Mouse (Mus musculus) adrenal gland, adult 18-20 months (tissue): ENCODE data around the gene Wdr76. TPM values are rescaled to one million over a fixed set of nuclear protein-coding genes. Genes with fewer than 3 reads are reported as not detected.
A peak's percentile ranks its signal among the peaks of the same experiment; 100 is the strongest.
"Not testable (repeated sequence)": the region's sequence is repeated elsewhere in the genome, so short reads cannot be mapped to it uniquely, and the experiment has no call there.

Source experiments
- DNase-seq, 2 experiments: peaks; one replicate each; pipeline ENCODE4 v3.0.0; 2021 to 2022; ENCODE audit warnings: low spot score in 2 of 2
- long read RNA-seq, 2 experiments: library from polyadenylated mRNA; stranded (forward); transcript quantifications; one replicate each; pipeline ENCODE4 v2.0.0; 2021
- total RNA-seq, 2 experiments: library from RNA; stranded (reverse); gene quantifications; 1 replicate in 1 of 2; 2 replicates in 1 of 2; pipeline ENCODE4 v1.2.3; 2021

Wdr76 gene
- total RNA-seq = 1 to 10 TPM; 2.3 to 2.8 TPM
- long read RNA-seq, experiment 1 = 0 reads
- long read RNA-seq, experiment 2, partial matches to known transcripts = 0 of 1 reads
- long read RNA-seq, experiment 2, other reads (novel, unspliced or antisense) = 0 of 1 reads

DNA sequence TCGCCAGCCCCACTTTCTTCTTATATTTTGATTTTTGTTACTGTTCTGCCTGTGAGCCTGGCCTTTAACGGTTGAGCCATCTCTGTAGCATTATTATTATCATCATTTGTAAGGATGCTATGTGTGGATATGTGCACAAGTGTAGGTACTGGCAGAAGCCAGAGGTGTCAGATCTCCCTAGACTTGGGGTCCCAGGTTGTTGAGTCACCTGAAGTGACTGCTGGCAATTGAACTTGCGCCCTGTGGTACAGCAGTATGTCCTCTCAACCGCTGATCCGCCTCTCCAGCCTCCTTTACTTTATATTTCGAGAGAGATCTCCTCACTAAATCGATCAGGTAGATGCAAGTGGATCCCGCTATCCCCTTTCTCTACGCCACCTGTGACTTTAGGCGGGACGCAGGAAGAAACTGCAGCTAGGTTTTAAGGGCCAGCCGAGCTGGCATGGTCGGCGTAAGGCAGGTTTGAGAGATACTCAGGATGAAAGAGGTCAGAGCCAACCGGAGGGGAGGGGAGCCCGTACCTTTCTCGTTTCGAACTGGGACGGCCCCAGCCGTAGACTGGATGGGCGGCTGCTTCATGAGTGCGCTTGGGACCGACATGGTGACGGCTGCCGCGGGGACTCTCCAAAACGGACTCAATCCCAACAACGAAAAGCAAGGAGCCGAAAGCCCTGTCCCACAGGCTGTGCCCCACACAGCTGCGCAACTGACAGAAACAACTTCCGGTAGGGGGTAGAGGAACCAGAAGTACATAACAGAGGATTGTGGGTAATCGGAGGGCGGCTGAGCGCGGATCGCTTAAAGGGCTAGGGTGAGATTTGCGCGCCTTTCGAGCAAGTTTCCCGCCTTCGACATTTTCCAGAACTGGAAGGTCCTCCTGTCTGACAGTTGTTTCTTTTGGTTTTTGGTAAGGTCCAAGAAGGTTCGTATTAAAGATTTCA, at the start of gene Wdr76, which contains the start of gene Mfap1a:
Gene Wdr76 (plus strand): TSS at position 782 of the 941 bp plus-strand sequence.
Gene Mfap1a (minus strand): TSS at position 724 of the 941 bp plus-strand sequence.
- peak; percentile 70 to 74 for DNase-seq

- DNase-seq = no peak
Observed at GRCm38 (mm10) chr2:121460071-121460470, 46.5 kb upstream of the Wdr76 start.

GRCm38 (mm10) chr2:121468982-121469381, 37.5 kb upstream of the Wdr76 start:
- not testable (repeated sequence) for DNase-seq

DNA sequence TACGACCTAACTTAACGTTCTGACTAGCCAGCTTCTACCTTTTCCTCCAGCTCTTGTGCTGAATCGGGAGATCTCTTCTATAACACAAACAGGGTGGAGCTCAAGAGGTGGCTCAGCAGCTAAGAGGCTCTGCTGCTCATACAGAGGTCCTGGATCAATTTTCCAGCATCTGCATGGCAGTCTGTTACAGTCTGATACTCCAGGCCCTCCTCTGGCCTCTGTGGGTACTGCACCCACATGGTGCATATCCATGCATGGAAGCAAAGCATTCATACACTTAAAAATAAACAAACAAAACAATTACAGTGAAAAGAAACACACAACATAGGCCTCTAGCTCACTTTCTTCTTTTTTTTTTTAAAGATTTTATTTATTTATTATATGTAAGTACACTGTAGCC, 33.7 kb upstream of the Wdr76 start:
- DNase-seq = not testable (repeated sequence)

GRCm38 (mm10) chr2:121473301-121474179, 33.0 kb upstream of the Wdr76 start, which contains the start of gene Mfap1b:
Mfap1b (minus strand) TSS chr2:121474067.
- DNase-seq = peak; percentile 64 to 68

GRCm38 (mm10) chr2:121474180-121474535, 32.4 kb upstream of the Wdr76 start:
- DNase-seq = no peak

DNA sequence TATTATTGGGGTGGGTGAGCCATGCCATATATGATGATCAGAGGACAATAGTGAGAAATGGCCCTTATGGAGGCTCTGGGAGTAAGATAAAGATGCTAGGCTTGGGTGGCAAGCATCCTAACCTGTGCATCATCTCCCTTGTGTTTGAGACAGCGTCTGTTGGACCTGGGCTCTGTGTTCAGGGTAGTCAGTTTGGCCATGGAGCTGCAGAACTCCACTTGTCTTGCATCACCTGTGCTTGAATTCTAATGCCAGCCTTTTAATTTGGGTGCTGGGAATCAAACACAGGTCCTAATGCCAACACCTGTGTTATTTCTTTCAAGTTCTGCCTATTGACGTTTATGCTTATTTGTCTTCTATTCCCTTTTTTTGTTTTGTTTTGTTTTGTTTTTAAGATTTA, 31.2 kb upstream of the Wdr76 start:
- DNase-seq = not testable (repeated sequence)

DNA sequence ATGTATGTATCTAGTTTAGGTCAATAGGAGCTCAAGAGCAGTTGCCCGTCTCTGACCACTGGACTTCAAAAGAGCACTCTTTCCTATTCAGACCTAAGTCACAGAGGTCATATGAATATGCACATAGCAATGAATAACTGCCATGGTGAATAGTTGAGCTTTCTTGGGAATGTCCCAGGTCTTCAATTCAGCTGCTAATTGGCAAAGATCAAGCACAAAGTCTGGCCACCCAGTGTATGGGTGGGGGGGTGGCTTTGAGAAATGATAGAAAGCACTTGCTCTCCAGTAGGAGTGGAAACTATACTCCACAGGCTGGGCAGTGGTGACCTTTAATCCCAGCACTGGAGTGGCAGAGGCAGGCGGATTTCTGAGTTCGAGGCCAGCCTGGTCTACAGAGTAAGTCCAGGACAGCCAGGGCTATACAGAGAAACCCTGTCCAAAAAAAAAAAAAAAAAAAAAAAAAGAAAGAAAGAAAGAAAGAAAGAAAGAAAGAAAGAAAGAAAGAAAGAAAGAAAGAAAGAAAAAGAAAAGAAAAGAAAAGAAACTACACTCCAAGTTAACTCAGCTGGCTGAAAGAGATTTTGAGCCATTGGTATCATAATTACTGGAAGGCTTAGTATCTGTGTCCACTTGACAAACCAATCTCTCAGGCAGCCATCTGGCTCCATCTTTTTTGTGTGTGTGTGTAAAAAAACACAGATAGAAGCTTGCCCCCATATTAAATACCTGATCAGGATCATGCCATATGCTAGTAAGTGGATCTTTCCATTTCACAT, 28.8 kb upstream of the Wdr76 start:
- DNase-seq = no peak

GRCm38 (mm10) chr2:121480498-121480897, 26.0 kb upstream of the Wdr76 start:
- peak in 1 of 2 experiments; percentile 32 for DNase-seq

DNA sequence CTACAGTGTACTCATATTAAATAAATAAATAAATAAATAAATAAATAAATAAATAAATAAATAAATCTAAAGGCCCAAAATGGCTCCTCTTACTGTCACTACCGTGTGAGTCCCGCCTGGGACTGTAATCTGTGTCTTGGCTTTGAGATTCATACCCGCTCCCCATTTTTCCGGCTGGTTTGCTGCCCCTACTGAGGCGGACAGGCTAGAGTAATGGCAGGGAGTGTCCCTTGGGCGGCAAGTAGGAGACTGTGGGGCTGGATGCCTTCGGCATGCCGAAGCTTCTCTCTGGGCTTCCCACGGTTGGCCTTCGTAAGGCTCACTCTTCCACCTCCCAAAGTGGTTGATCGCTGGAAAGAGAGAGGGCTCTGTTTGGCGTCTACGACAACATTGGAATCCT, 25.6 kb upstream of the Wdr76 start:
- DNase-seq = not testable (repeated sequence)

- DNase-seq = no peak
Observed at GRCm38 (mm10) chr2:121483576-121483975, 22.9 kb upstream of the Wdr76 start.

- not testable (repeated sequence) for DNase-seq
Observed at GRCm38 (mm10) chr2:121484403-121484802, 22.1 kb upstream of the Wdr76 start.

DNA sequence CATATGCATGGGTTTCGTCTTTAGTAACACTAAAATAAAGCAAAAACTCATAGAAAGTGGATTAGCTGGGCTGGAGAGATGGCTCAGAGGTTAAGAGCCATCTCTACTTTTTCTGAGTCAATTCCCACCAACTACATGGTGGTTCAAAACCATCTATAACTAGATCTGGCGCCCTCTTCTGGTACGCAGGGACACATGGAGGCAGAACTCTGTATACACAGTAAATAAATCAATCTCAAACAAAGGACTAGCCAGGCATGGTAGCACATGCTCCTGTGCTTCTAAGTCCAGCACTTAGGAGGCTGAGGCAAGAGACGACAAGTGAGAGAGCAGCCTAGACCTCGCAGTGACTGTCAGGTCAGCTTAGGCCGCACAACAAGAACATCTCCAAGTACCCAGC, 5.0 kb upstream of the Wdr76 start:
- DNase-seq = not testable (repeated sequence)

DNA sequence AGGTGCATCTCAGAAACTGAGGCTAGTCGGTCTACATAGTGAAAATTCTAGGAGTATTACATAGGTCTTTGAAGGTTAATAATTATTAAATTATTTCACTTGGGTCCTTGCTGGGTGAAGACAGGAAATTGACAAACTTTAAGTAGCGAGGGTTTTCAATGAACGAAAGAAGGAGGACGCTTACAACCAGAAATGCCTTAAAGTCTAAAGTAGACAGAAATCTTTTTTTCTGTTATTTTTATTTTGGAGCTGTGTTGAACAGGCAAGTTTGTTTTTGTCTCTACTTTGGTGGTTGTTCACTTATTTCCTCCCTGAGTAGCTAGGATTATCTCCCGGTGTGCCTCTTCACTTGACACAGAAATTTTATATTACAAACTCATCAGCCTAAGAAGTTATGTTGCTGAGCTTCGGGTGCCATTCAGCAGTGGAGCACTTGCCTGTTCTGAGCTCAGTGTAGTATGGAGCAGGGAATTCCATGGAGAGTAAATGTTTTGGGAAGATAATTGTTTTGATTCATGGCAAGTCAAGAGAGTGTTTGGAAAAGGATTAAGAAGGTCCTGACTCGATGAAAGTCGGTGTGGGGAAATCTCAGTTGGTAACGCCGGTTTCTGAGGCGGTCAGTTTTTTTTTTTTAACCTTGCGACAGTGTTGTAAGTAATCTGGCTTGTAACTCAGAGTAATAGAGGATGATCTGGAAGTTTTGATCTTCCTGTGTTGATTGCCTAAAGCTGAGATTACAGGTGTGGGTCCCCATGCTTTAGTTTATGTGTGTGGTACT, 839 bp downstream of the Wdr76 start:
- no peak for DNase-seq

DNA sequence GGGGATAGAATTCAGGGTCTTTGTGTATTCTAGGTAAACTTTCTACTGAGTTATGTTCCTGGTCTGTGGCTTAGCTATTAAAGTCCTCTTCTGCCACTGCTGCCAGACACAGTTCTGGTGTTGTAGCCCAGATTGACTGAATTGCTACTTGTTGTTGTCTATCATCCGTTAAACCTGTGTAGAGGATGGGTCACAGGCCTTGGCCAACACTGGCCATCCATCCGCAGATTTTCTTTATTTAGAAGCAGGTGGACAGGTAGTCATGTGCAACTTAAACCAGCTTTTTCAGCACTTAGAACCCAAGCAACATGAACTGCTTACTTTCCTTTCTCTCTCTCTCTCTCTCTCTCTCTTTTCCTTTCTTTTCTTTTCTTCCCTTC, 1.4 kb downstream of the Wdr76 start:
- no peak for DNase-seq

DNA sequence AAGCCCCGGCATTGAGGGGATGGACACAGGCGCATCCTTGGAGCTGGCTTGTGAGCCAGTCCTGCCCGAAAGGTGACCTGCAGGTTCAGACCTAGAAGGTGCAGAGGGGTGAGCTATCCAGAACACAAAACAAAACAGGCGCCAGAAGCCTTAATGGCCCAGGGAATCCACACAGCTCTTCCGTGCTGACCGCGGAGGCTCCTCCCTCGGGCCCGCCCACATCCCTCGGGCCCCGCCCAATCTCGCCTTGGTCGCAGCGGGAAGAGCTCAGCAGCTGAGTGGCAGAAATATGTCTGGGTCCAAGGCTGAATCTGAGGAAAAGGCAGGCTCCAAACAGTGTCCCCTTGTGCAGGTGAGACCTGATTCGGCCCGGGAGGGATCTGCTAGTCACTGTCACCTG, 3.1 kb downstream of the Wdr76 start:
- peak; percentile 70 to 74 for DNase-seq

GRCm38 (mm10) chr2:121511401-121511800, 4.9 kb downstream of the Wdr76 start:
- no peak for DNase-seq

DNA sequence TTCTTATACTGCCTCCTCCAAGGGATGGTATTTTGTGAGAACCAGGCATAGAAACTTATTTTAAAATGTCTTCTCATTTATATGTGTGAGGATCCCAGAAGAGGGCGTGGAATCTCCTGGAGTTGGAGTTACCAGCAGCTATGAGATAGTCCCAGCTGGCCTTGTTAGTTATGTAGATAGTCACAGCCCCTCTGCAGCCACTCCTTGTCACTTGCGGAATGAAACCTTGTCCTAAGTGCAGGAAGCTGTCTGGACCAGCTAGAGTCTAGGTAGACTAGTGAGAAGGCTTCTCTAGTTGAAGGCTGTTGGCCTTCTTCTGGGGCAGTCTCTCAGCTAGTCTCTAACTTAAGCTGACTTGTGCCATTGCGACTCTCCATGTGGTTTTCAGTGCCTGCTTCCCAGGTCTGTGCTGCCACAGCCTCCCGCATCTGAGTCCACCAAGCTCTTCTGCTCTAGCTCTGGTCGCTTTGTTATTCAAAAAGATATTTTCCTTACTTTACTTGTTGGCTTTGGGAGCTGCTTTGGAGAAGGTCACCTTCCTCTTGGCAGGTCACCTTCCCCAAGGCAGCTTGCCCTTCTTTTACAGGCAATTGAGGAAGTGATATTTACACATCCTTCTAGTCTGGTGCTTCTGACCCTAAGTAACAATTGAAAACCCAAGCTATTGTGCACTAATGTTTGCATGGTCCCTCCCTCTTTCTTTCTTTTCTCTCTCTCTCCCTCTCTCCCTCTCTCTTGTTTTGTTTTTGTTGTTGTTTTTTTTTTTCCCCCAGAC, 6.7 kb downstream of the Wdr76 start:
- DNase-seq = not testable (repeated sequence)

DNA sequence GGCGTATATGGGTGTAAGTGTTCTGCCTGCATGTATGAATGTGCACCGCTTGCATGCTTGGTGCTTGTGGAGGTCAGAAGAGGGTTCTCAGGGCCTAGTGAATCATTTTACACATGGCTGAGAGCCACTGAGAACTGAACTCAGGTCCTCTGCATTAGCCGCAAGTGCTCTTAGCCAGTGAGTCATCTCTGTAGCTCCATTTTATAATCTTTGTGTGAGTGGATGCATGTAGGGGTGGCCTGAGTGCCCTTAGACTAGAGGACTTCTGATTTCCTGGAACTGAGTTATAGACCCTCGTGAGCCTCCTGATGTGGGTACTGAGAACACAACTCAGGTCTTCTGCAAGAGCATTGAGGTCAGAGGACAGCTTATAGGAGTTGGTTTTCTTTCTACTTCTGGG, 7.7 kb downstream of the Wdr76 start:
- DNase-seq = no peak
